In the genomic region with DNA sequence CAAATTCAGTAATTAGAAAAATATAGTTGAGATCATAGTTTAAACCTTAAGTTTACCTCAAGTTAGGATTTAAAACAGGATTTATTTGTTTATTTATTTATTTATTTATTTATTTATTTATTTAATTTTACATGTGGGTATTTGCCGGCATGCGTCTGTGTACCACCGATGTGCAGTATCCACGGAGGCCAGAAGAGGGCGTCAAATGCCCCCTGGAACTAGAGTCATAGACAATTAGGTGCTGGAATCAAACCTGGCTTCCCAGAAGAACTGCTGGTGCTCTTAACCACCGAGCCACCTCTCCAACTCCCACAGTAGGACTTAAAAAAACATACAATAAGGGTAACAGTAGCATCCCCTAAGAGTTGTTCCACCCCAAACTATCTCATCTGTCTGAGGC, we compare ENCODE assay signal across 16 mouse cellular contexts.
A peak's percentile ranks its signal among the peaks of the same experiment; 100 is the strongest.
DNase-seq lines count a peak whose midpoint lies in the region; ATAC-seq and TF ChIP-seq lines count a peak whose summit lies in the region.
"Had no signal": no experiment of that assay in that cellular context is flagged by ENCODE, and none has a peak within 500 bp of the region (broad histone marks: within the 10 kb centered on the region; RNA-seq: fewer than 3 reads in every experiment).

No protein-coding gene starts in this region.

- H3K9ac ChIP-seq in liver, postnatal 0 days (replicated peaks), result no peak overlapping the region
- no peak overlapping the region for H3K9ac ChIP-seq in liver, embryonic 12.5 days
- H3K9ac ChIP-seq: embryonic facial prominence, embryonic 13.5 days; hindbrain, embryonic 13.5 days; lung, embryonic 15.5 days had no signal

- H3K27ac ChIP-seq in gastrocnemius, adult 2 months, result no peak overlapping the region
- no peak overlapping the region for H3K27ac ChIP-seq in liver, postnatal 0 days (ENCODE audit: low read depth)
- no peak overlapping the region for H3K27ac ChIP-seq in liver, embryonic 12.5 days
- H3K27ac ChIP-seq: embryonic facial prominence, embryonic 13.5 days; forebrain, embryonic 10.5 days; hindbrain, embryonic 13.5 days; limb, embryonic 10.5 days; lung, embryonic 15.5 days had no signal

- intact Hi-C loops in gastrocnemius, adult 2 months (cut with DNase I), result no loop called here

- TF ChIP-seq EP300 in liver, postnatal 0 days (IDR thresholded peaks at IDR 0.05; ENCODE audit: low read depth), result no peak

- no peaks in the 10 kb centered on the region for H3K36me3 ChIP-seq in liver, postnatal 0 days (replicated peaks; ENCODE audit: insufficient read depth, low read length)
- no peaks in the 10 kb centered on the region for H3K36me3 ChIP-seq in liver, embryonic 12.5 days
- H3K36me3 ChIP-seq: embryonic facial prominence, embryonic 13.5 days; forebrain, embryonic 10.5 days; hindbrain, embryonic 13.5 days; limb, embryonic 10.5 days; lung, embryonic 15.5 days had no signal

- no peaks in the 10 kb centered on the region for H3K9me3 ChIP-seq in liver, postnatal 0 days (ENCODE audit: low read length)
- no peaks in the 10 kb centered on the region for H3K9me3 ChIP-seq in liver, embryonic 12.5 days (replicated peaks)
- H3K9me3 ChIP-seq: embryonic facial prominence, embryonic 13.5 days; forebrain, embryonic 10.5 days; hindbrain, embryonic 13.5 days; limb, embryonic 10.5 days; lung, embryonic 15.5 days; megakaryocyte, embryonic 14.5 days had no signal

- peak; percentile 22; the same call in 1 of the 2 replicates for TF ChIP-seq CTCF in gastrocnemius, adult 2 months (IDR thresholded peaks at IDR 0.05)
- 0 out of 2 replicates have a peak, but pooled peaks have one; percentile 20 for TF ChIP-seq CTCF in liver, postnatal 0 days (IDR thresholded peaks at IDR 0.05; ENCODE audit: low read depth)

- no peak overlapping the region for H3K4me2 ChIP-seq in liver, postnatal 0 days (ENCODE audit: low read depth, low read length)
- H3K4me2 ChIP-seq in liver, embryonic 12.5 days, result no peak overlapping the region
- H3K4me2 ChIP-seq: embryonic facial prominence, embryonic 13.5 days; hindbrain, embryonic 13.5 days; lung, embryonic 15.5 days had no signal

- WGBS in liver, postnatal 0 days (ENCODE audit: insufficient replicate concordance), result 58% methylated on average over 6 of the region's 6 CpGs
- 47% methylated on average over 6 of the region's 6 CpGs for WGBS in liver, embryonic 12.5 days (ENCODE audit: insufficient replicate concordance)

- DNase-seq in gastrocnemius, adult 2 months, result peak; percentile 8
- DNase-seq in gastrocnemius, adult 18-20 months (ENCODE audit: low spot score), result no peak
- no peak for DNase-seq in liver, postnatal 0 days
- peak; percentile 24 for DNase-seq in A20 (ENCODE audit: low read depth, low spot score)
- DNase-seq in T-cell, adult 2 months (ENCODE audit: low spot score), result peak; percentile 8
- DNase-seq in cerebellum, adult 11-12 months, result no peak
- DNase-seq in urinary bladder, postnatal 4 days (ENCODE audit: low spot score in 2 of 2), result no peak
- DNase-seq: adrenal gland, postnatal 14 days; kidney, adult 8-10 months had no signal

- H3K27me3 ChIP-seq in liver, postnatal 0 days (ENCODE audit: insufficient read depth, low read length), result no peaks in the 10 kb centered on the region
- H3K27me3 ChIP-seq in liver, embryonic 12.5 days (replicated peaks), result no peaks in the 10 kb centered on the region; the same call in 1 of the 2 replicates
- H3K27me3 ChIP-seq: embryonic facial prominence, embryonic 13.5 days; hindbrain, embryonic 13.5 days; lung, embryonic 15.5 days had no signal

- no peak overlapping the region for H3K4me3 ChIP-seq in gastrocnemius, adult 2 months
- no peak overlapping the region for H3K4me3 ChIP-seq in liver, postnatal 0 days (ENCODE audit: low read depth, low read length)
- H3K4me3 ChIP-seq in liver, embryonic 12.5 days, result no peak overlapping the region
- H3K4me3 ChIP-seq: embryonic facial prominence, embryonic 13.5 days; forebrain, embryonic 10.5 days; hindbrain, embryonic 13.5 days; limb, embryonic 10.5 days; lung, embryonic 15.5 days; megakaryocyte, embryonic 14.5 days had no signal

- H3K4me1 ChIP-seq in liver, postnatal 0 days (ENCODE audit: insufficient read depth), result no peaks in the 10 kb centered on the region; the same call in 1 of the 2 replicates
- no peaks in the 10 kb centered on the region for H3K4me1 ChIP-seq in liver, embryonic 12.5 days
- H3K4me1 ChIP-seq: megakaryocyte, embryonic 14.5 days had no signal

- ATAC-seq in liver, postnatal 0 days, result no peak
- ATAC-seq in liver, embryonic 12.5 days, result no peak

Comparison
In these comparisons a context has a peak if more than half of its experiments do, and no peak if none do; other contexts are left out.
1. DNase-seq: peak in gastrocnemius, adult 2 months (single experiment), A20 (single experiment) and T-cell, adult 2 months (single experiment); none in gastrocnemius, adult 18-20 months (single experiment), liver, postnatal 0 days (single experiment), cerebellum, adult 11-12 months (single experiment) and urinary bladder, postnatal 4 days (0 of 2).